Mouse (Mus musculus) intestine, postnatal 0 days (tissue): ENCODE data around the gene Hsd17b2. TPM values are rescaled to one million over a fixed set of nuclear protein-coding genes. Genes with fewer than 3 reads are reported as not detected.

Experiments used
- ATAC-seq: fragments of 200-750 bp; cut with Nextera tagmentation; 2 replicates; pipeline ENCODE4 v1.8.0; 2017; ENCODE audit warnings: mild to moderate bottlenecking, moderate TSS enrichment, moderate library complexity
- H3K27ac ChIP-seq: fragments of 300-500 bp; sonication (generic); 2 replicates; pipeline ENCODE4 v1.5.1; 2014; ENCODE audit warnings: mild to moderate bottlenecking, low read depth, low read length, moderate library complexity
- H3K27me3 ChIP-seq: fragments of 300-500 bp; sonication (generic); replicated peaks from 2 replicates; pipeline ENCODE4 v1.6.1; 2014; ENCODE audit warnings: low read length, mixed read lengths; ENCODE audit not compliant: control insufficient read depth, insufficient read depth
- H3K36me3 ChIP-seq: fragments of 300-500 bp; sonication (generic); 2 replicates; pipeline ENCODE4 v1.6.1; 2014; ENCODE audit warnings: mild to moderate bottlenecking, moderate library complexity; ENCODE audit not compliant: control insufficient read depth, insufficient read depth
- H3K4me1 ChIP-seq: fragments of 300-500 bp; sonication (generic); replicated peaks from 2 replicates; pipeline ENCODE4 v1.6.1; 2014; ENCODE audit warnings: antibody characterized with exemption, low read length, mixed read lengths; ENCODE audit not compliant: control insufficient read depth, insufficient read depth
- H3K4me2 ChIP-seq: fragments of 300-500 bp; sonication (generic); replicated peaks from 2 replicates; pipeline ENCODE4 v1.6.1; 2014; ENCODE audit warnings: low read depth, mild to moderate bottlenecking, moderate library complexity
- H3K4me3 ChIP-seq: fragments of 300-500 bp; sonication (generic); 2 replicates; pipeline ENCODE4 v1.5.1; 2014; ENCODE audit warnings: low read depth, low read length
- H3K9ac ChIP-seq: fragments of 300-500 bp; sonication (generic); 2 replicates; pipeline ENCODE4 v1.6.1; 2014; ENCODE audit warnings: mild to moderate bottlenecking, low read depth, low read length
- H3K9me3 ChIP-seq: fragments of 300-500 bp; sonication (generic); 2 replicates; pipeline ENCODE4 v1.6.1; 2016; ENCODE audit warnings: mixed run types; ENCODE audit not compliant: control insufficient read depth
- CTCF ChIP-seq: sonication (generic); IDR thresholded peaks from 2 replicates; pipeline ENCODE4 v1.5.1; 2016; ENCODE audit warnings: low read depth, mild to moderate bottlenecking, control low read depth, antibody characterized with exemption, moderate library complexity
- WGBS: fragments of 180-500 bp; shearing (Covaris S2); extraction: QIAGEN DNeasy Blood & Tissue Kit; methylation state at CpG from one replicate; pipeline ENCODE4 v1.1.7; 2014; 5-methylcytosine and 5-hydroxymethylcytosine counted together
- polyA plus RNA-seq: library from polyadenylated mRNA; unstranded; fragments of >200 nt; fragmentation: Nextera tagmentation; extraction: Ambion mirVana; gene quantifications from 2 replicates; pipeline ENCODE4 v1.2.1, GENCODE M21; 2015

The Hsd17b2 gene
- polyA plus RNA-seq, 1 experiment from 2014 or later, result 69.9 TPM

DNA sequence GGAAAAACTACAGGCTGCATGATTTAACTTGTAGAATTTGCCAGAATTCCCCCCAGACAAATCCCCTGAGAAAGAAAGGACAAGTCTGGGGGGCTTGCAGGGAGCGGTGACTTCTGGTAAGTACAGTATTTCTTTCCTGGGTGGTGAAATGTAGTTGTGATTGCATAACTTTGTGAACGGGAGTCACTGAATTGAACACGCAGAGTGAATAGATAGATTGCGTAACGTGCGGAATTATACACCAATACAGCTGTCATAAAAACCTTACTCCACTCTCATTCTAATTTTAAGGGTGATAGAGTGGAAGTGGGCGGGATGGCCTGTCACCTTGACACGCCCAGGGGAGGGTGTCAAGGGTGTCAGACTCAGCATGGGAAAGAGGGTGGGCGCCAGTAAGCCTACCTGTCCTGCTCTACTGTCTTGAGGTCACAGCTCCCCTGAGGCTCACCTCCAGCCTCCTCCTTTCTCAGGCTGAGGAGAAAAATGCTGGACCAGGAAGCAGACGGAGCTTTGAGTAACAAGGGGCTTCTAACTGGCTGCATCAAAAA, 17.7 kb upstream of the Hsd17b2 start:
- H3K4me3 ChIP-seq, result no peak overlapping the region
- no peaks in the 10 kb centered on the region for H3K27me3 ChIP-seq
- H3K4me1 ChIP-seq, result peaks cover 9% of the 10 kb centered on the region; the same call in 1 of the 2 replicates
- TF ChIP-seq CTCF, result no peak
- ATAC-seq, result peak; percentile 74
- no peak overlapping the region for H3K27ac ChIP-seq
- WGBS, result 26% methylated on average over 10 of the region's 10 CpGs
- no peaks in the 10 kb centered on the region for H3K36me3 ChIP-seq
- H3K4me2 ChIP-seq, result peak overlapping the region; percentile 46
- no peak overlapping the region for H3K9ac ChIP-seq
- H3K9me3 ChIP-seq, result no peaks in the 10 kb centered on the region

DNA sequence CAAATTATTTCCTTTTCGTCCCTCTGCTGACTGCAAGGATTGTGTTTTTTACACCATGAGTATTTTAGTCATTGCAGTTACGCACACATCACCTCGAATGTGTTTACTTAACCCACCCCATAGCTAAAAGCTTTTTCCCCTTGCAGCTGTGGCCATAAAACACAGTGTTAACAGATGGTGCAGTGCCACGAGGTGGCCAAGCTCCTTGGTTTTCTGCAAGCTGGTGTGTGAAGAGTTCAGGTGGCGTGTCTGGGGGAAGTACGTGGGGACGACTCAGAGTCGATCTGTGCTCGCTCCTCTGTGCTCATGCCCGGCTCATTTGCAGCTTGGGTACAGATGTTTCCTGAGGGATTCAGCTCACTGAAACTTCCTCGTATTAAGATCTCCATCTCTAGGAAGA, 17.2 kb upstream of the Hsd17b2 start:
- Histone ChIP-seq H3K4me3 (no peak overlapping the region), H3K9ac (no peak overlapping the region), H3K4me1 (peaks cover 9% of the 10 kb centered on the region; the same call in 1 of the 2 replicates), H3K4me2 (peak overlapping the region; percentile 46; the same call in 1 of the 2 replicates), H3K9me3 (no peaks in the 10 kb centered on the region), H3K36me3 (no peaks in the 10 kb centered on the region), H3K27me3 (no peaks in the 10 kb centered on the region), H3K27ac (no peak overlapping the region)
- peak; percentile 12; the same call in 1 of the 2 replicates for TF ChIP-seq CTCF
- 11% methylated on average over 11 of the region's 11 CpGs for WGBS
- peak; percentile 37; the same call in 1 of the 2 replicates for ATAC-seq

DNA sequence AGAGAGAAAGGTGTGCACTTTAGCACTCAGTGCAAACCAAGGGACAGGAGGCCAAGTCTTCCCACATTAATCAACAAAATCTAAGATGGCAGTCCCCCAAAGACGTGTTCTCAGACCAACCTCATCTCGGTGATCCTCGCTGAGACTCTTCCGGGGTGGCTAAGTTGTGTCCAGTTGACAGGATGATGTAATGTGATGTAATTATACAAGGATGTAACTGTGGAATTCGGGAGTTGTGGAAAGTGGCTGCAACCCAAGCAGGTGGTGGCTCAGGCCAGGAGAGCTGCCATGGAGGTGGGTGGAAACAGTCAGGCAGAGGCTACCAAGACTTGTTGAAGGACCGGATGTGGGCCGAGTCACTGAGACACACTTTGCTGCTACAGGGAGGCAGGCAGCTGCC, 13.8 kb upstream of the Hsd17b2 start:
- H3K27ac ChIP-seq, result no peak overlapping the region
- no peaks in the 10 kb centered on the region for H3K27me3 ChIP-seq
- no peak overlapping the region for H3K9ac ChIP-seq
- H3K9me3 ChIP-seq, result no peaks in the 10 kb centered on the region
- no peak for ATAC-seq
- H3K4me1 ChIP-seq, result peaks cover 17% of the 10 kb centered on the region; the same call in 1 of the 2 replicates
- no peak overlapping the region for H3K4me3 ChIP-seq
- H3K4me2 ChIP-seq, result no peak overlapping the region
- 88% methylated on average over 7 of the region's 7 CpGs for WGBS
- TF ChIP-seq CTCF, result no peak
- H3K36me3 ChIP-seq, result no peaks in the 10 kb centered on the region

DNA sequence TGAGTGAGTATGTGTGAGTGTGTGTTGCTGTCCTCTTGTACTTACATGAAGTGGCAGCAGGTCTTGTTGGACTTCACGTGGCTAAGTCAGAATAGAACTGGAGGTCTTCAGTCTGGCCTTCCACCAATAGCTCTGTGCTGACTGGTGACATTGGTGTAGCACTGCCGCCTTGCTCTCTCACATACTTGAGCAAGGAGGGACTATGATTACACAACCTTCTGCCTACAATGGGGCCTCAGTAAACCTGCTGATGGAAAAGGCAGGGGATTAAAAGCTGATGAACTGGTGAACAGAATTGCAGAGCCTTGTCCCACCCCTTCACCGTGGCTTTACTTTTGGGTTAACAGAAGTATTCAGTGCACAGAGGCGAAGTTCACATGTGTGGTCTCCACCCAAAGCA, 9.6 kb upstream of the Hsd17b2 start:
- H3K27ac ChIP-seq, result peak overlapping the region; percentile 36; the same call in 1 of the 2 replicates
- WGBS, result 42% methylated on average over 4 of the region's 4 CpGs
- H3K9me3 ChIP-seq, result no peaks in the 10 kb centered on the region
- H3K4me1 ChIP-seq, result peaks cover 8% of the 10 kb centered on the region; the same call in 1 of the 2 replicates
- no peak for TF ChIP-seq CTCF
- H3K27me3 ChIP-seq, result no peaks in the 10 kb centered on the region
- no peaks in the 10 kb centered on the region for H3K36me3 ChIP-seq
- H3K9ac ChIP-seq, result no peak overlapping the region
- no peak overlapping the region for H3K4me2 ChIP-seq
- H3K4me3 ChIP-seq, result no peak overlapping the region
- ATAC-seq, result peak; percentile 76

DNA sequence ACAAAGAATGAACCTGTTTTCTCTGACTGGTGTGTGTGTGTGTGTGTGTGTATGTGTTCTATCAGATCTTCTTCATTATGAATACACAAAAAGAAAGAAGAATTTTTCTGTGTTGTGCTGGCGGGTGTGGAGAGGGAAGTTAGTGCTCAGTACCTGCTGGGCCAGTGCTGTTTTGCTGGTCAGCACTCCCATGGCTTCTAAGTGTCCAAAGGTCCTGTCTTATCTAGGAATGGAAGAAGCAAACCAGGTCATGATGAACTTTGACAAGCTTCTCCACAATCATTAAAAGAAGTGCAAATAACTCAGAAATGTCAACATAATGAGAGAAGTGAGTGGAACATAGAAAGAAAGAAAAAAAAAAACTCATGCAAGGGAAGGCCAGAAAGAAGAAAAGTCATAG, 6.1 kb upstream of the Hsd17b2 start:
- Histone ChIP-seq H3K4me3 (no peak overlapping the region), H3K9me3 (no peaks in the 10 kb centered on the region), H3K9ac (no peak overlapping the region), H3K27ac (peak overlapping the region; percentile 51), H3K4me2 (no peak overlapping the region), H3K4me1 (peaks cover 8% of the 10 kb centered on the region; the same call in 1 of the 2 replicates), H3K36me3 (no peaks in the 10 kb centered on the region), H3K27me3 (no peaks in the 10 kb centered on the region)
- ATAC-seq, result peak; percentile 70
- WGBS, result 29% methylated on average over 1 of the region's 1 CpGs
- TF ChIP-seq CTCF, result no peak

DNA sequence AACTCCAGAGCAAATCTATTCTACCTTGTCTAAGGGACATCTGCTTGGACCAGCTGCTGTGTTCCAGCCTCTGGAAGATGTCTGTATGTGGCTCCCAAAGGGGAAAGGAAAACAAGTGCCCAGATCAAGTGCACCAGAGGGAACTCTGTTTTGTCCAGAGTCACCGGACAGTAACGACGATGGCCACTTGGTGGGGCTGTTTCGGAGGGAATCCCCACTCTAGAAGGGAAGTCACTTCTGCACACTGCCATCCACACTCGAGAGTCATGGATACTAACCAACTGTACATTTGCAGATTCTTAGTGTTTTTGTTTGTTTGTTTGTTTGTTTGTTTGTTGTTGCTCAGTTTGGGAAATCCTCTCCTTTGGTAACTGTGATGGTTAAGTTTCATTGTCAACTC, 4.5 kb upstream of the Hsd17b2 start:
- peak; percentile 78 for TF ChIP-seq CTCF
- 43% methylated on average over 5 of the region's 5 CpGs for WGBS
- Histone ChIP-seq H3K4me3 (no peak overlapping the region), H3K27me3 (no peaks in the 10 kb centered on the region), H3K27ac (no peak overlapping the region), H3K9me3 (no peaks in the 10 kb centered on the region), H3K4me2 (no peak overlapping the region), H3K4me1 (peaks cover 6% of the 10 kb centered on the region; the same call in 1 of the 2 replicates), H3K9ac (no peak overlapping the region), H3K36me3 (no peaks in the 10 kb centered on the region)
- ATAC-seq, result no peak

DNA sequence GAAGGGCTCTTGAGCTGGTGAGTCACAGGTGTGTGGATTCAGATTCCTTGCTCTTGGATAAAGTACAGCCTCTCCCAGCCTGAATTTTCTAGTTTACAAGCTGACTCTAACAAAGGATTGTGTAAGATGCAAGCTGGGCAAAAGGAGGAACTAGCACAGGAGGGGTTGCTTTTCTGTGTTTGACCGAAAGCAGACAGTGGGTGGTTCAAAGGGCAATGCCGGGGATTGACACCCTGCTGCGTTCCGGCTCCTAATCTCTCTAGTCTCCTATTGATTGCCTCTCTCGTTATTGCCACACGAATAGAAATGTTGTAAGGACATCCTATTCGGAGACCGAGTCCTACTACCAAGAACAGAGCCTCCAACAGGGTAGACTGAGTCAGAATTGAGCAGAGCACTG, 1.0 kb upstream of the Hsd17b2 start:
- TF ChIP-seq CTCF, result no peak
- H3K4me2 ChIP-seq, result peak overlapping the region; percentile 64
- no peak overlapping the region for H3K9ac ChIP-seq
- no peaks in the 10 kb centered on the region for H3K27me3 ChIP-seq
- no peaks in the 10 kb centered on the region for H3K36me3 ChIP-seq
- H3K4me3 ChIP-seq, result peak overlapping the region; percentile 40; the same call in 1 of the 2 replicates
- no peaks in the 10 kb centered on the region for H3K4me1 ChIP-seq
- H3K9me3 ChIP-seq, result no peaks in the 10 kb centered on the region
- peak overlapping the region; percentile 95 for H3K27ac ChIP-seq
- 33% methylated on average over 8 of the region's 8 CpGs for WGBS
- peak; percentile 83 for ATAC-seq
